Mouse (Mus musculus): ENCODE data around the gene Rap1b. TPM values are rescaled to one million over a fixed set of nuclear protein-coding genes. Genes with fewer than 3 reads are reported as not detected.

Gene Rap1b
- total RNA-seq, 2 experiments from 2014 or later, result 48.1 to 52.0 TPM

GRCm38 (mm10) chr10:117783786-117784420 is 61.9 kb downstream of the Rap1b start:
- no peak for DNase-seq

DNA sequence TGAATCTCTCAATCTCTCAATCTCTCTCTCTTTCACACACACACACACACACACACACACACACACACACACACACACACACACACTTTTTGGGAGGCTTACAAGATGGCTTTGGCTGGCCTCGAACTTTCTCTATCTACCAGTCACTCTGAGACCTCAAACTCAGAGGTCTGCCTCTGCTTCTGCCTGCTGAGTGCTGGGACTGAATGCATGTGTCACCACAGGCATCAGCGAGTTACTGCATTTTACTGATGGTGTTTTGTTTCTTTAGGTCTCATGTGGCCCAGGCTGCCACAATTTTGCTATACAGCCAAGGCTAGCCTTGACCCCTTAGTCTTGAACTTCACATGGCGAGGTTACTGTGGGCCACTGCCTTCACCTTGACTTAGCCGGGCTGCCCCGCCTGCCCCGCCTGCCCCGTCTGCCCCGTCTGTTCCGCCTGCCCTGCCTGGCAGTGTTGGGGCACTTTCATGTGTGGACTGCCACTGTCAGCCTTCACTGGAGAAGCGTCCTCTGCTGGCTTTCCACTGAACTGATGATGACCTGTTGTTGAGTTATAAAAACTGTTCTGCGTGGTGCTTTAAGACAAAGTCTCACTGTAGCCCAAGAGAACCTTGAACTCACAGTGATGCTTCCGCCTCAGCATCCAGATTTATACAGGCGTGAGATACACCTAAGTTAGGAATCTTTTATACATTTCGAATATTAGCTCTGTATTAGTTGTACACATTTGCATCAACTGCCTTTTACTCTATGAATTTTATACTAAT is 63.2 kb downstream of the Rap1b start:
- no peak for DNase-seq

DNA sequence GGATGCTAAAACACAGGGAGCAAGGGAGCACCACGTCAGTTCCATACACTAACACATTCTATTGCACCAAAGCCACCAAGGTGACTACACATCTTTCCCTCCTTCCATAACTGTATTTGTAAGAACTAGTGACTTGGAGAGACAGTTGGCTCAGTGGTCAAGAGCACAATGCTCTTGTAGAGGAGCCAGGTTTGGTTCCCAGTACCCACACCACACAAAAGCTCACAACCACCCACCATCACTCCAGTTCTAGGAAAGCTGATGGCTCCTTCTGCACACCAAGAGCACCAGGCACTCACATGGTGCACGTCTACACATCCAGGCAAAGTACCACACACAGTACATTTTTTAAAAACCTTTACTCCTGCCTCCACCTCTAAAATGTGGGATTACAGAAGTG is 63.8 kb downstream of the Rap1b start:
- no peak for DNase-seq

DNA sequence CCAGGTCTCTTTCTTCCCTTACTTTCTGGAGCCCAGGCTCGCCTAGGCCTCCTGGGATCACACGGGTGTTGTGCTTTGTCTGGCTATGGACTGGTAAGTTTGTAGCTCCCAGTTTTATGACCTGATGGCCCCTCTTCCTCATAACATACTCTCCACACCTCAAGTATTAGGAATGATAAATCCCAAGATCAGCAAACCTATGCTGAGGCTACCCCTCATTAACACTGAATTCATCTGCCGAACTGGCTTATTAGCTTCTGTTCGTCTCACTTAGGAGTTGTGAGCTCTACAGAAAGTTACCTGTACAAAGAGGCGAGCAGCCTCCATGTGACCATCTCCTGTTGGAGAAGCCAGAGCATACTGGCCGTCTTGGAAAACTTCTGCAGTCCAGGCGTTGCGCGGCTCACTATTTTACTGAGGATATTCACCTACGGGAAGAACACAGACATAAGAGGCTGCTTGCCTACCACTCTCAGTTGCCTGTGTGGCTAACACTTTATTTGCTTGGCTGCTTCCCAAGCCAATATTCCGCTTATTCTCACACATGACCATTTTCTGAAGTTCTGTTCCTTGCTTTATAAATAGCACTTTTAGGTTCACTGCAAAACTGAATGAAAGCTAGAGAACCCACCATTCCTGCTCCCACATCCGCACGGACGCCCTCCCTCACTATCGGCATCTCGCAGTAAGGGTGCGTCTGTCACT is 64.7 kb downstream of the Rap1b start:
- no peak for DNase-seq

- no peak for DNase-seq
Measured at GRCm38 (mm10) chr10:117780306-117780911, 65.4 kb downstream of the Rap1b start.

- no peak for DNase-seq
Measured at GRCm38 (mm10) chr10:117779581-117780305, 66.1 kb downstream of the Rap1b start.

DNA sequence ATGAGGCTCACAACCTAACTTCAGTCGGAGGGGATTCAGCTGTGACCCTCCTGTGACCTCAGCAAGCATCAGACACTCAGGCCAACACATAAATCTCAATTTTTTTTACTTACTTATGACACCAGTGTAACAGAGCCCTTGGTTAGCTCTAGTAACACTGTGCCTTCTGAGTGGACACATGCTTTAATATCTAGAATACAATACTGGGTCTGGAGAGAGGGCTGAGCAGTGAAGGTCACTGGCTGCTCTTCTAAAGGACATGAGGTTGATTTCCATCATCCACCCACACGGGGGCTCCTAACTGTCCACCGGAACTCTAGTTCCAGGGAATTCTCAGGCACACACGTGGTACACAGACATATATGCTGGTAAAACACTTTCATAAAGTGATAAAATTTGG is 66.9 kb downstream of the Rap1b start:
- DNase-seq, result no peak

DNA sequence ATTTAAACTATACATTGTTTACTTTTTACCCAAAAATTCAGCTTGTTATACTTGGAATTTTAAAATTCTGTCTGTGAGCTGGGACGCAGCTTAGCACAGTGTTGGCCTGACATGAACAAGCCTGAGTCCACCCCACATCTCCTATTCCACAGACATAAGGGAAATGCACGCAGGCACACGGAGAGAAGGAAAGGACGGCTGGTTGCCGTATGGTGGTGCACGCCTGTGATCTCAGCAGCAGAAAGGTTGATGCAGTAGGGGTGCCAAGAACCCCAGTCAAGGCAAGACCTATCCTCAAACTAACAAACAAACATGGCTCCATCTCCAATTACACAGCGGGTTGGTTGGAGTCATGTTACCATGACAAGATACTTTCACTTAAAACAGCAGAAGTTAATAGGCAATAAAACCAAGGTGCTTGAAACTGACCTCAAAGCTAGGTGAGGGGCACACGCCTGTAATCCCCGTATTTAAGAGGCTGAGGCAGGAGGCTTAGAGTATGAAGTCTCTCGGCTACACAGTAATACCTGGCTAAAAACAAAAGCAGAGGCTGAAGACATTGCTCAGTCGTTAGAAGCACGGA is 67.4 kb downstream of the Rap1b start:
- DNase-seq, result no peak

- no peak for DNase-seq
Measured at GRCm38 (mm10) chr10:117777501-117778327, 68.1 kb downstream of the Rap1b start.

GRCm38 (mm10) chr10:117777103-117777470 is 68.7 kb downstream of the Rap1b start:
- no peak for DNase-seq

DNA sequence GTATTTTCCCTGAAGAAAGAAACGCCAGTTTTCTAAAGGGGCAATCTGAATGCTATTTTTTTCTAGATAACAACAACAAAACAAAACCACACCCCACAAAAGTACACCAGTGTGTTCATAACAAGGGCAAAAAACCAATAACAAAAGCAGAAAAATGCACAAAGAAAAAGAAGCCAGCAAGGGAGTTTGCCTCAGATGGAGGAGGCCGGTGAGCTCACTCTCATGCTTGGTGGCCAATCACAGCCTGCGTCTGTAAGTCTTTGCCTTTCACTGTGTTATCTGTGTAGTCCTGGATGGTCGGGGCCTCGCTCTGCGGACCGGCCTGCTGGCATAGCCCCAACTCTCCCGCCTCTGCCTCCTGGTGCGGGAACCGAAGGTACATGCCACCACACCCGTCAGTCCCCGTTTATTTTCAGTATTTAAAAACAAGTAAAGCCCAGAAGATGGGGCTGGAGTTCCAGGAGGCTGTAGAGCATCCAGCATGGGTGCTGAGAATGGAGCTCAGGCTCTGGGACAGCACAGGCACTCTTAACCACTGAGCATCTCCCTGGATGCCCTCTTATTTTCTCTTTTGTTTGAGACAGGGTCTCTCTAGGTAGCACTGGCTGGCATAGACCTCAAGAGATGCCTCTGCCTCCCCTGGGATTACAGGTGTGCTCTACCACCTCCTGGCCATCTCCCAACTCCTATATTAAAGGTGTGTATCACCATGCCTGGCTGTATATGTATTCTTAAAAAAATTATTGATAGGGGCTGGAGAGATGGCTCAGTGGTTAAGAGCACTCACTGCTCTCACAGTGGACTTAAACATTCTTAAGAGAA is 69.3 kb downstream of the Rap1b start:
- DNase-seq, result no peak

DNA sequence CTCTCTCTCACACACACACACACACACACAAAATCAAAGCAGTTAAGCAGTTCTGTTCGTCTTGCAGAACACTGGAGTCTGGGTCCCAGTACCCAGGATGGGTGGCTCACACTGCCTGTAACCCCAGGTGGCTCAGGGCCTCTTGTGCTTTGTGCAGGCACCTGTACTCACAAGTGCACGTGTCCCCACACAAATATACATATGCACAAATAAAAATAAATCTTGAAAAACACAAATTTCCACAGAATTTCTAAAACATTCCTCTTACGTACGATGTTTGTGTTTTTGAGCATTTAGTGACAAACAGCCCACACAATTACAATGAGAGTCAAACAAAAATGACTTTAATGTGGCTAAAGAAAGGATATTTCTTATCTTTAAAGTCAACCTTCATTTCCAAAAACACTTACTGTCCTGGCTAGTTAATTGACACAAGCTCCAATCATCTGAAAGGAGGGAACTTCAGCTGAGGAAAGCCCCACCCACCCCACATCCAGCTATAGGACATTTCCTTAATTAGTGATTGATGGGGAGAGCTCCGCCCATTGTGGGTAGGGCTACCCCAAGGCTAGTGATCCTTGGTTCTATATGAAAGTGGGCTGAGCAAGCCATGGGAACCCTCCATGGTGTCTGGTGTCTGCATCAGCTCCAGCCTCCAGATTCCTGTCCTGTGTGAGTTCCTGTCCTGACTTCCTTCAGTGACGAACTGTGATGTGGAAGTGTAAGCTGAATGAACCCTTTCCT is 70.3 kb downstream of the Rap1b start:
- DNase-seq, result no peak

DNA sequence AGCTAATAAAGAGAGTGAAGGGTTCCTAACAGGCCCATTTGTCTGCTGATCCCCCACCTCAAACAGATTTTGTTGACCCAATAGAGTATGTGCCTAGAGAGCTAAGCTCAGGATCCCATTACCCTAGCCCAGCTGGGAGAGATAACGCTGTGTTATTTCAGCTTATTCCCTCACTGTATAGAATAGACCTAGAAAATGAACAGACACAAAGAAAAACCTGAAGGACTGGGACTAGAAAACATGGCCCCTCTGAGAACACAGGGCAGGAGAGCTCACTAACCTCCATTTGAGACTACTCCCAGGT is 71.1 kb downstream of the Rap1b start:
- DNase-seq, result no peak

DNA sequence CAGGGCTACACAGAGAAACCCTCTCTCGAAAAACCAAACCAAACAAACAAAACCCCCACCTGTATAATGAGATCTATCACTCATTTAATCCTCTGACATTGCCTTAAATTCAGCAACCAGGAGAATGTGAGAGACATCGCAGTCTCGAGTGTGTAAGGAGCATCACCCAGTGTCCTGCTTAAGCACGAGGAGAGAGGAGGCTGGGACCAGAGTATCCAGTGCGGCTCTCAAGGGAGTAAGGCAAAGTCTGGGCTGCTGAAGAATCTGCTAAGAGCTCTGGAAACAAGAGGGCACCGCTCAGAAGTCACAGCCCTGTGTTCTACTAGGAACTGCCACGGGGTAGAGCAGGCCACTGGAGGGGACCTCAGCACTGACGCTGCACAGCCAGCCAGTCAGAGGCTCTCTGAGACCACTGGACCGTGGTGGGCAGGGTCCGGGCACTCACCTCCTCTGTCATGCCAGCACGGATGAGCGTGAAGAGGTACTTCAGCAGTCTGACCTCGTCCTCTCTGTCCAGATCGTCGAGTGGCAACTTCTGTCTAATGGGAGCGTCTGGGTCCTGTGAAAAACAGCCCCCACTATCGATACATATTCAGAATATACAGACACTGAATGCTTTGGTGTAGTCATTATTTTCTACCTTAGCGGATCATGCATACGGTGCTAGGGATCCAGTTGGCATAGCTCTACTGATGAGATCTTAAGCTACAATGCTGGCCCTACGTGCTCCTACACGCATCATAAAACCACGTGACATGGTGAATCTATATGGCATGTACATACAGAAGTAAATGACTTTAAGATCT is 71.6 kb downstream of the Rap1b start:
- DNase-seq, result no peak

GRCm38 (mm10) chr10:117773106-117773720 is 72.6 kb downstream of the Rap1b start:
- no peak for DNase-seq

DNA sequence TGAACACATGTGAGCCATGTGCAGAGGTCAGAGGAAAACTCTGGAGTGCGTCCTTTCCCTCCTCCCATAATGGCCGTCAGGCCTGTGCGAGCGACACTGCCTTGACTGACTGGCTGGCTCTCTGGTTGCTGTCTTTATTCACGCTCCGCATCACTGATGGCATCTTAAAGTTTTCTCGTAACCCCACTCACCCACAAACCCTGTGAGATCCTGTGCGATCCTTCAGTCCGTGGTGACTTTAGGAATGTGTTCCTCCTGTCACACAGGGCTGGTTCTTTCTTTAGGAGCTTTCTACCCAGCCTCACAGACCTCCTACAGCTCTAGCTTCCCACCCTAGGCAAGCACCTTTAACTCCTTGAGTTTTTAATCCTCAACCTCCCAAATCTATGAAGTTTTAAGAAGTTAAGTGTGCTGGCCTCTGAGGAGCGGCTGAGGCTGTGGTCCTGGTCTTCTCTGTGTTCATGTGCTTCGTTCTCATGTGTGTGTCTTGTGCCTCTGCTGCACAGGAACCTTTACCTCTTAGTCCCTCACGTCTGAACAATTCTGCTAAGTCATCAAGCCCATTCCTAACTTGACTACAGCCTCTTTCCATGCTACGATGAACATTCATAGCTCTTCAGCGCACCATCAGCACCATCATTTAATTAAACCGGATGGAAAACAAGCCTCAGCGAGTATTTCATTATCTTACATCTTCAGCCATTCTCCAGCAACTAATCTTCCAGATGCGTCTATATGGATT is 73.3 kb downstream of the Rap1b start:
- DNase-seq, result no peak

DNA sequence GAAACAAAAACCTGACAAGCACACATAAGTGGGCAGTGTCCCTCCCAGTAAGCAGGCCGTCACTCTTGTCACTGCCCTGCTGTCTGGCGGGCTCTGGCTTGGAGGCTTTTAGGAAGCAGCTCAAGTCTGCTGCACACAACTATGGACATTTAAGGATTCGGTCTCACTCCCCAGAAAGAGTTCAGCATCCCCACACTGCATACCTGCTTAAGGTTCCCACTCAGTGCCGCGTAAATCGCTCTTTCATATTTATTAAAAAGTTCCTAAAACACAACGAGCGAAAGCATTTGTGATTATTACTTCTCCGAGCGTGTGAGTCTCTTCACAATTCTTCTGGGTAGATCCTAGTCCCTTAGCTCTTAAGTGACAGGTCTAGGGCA is 74.7 kb downstream of the Rap1b start:
- DNase-seq, result no peak

All from heart, adult 18-20 months (tissue).